Mouse (Mus musculus) left cerebral cortex, adult 2 months (tissue): ENCODE results near the gene Fzr1. TPM values are rescaled to one million over a fixed set of nuclear protein-coding genes. Genes with fewer than 3 reads are reported as not detected.

Experiments used
- DNase-seq, 2 experiments: peaks; one replicate each; pipeline ENCODE4 v3.0.0; 2021 to 2022; ENCODE audit warnings: low spot score in 2 of 2, mixed read lengths in 1 of 2; ENCODE audit errors: extremely low spot score in 1 of 2
- H3K27ac ChIP-seq: fragments of 200-600 bp; 2 replicates; pipeline ENCODE4 v1.8.1; 2022
- H3K4me3 ChIP-seq: fragments of 200-600 bp; 2 replicates; pipeline ENCODE4 v1.8.1; 2022
- CTCF ChIP-seq: fragments of 200-600 bp; IDR thresholded peaks from 2 replicates; pipeline ENCODE4 v1.8.1; 2022; ENCODE audit warnings: antibody characterized with exemption, mild to moderate bottlenecking, moderate library complexity
- intact Hi-C: fragments of 180-260 bp; cut with DNase I; formaldehyde crosslinking; loops from one replicate; pipeline ENCODE4 v1.15.1; 2025
- total RNA-seq, 2 experiments: library from RNA; stranded (reverse); gene quantifications; 2 replicates each; pipeline ENCODE4 v1.2.3; 2021

The Fzr1 gene
- total RNA-seq, 2 experiments from 2014 or later = 69.1 to 70.6 TPM

- no peak for DNase-seq
- Histone ChIP-seq H3K4me3 (no peak overlapping the region), H3K27ac (no peak overlapping the region)
- intact Hi-C loops = no loop called here
- no peak for TF ChIP-seq CTCF
These were observed 21.8 kb downstream of the Fzr1 start for GRCm38 (mm10) chr10:81356352-81356990.

GRCm38 (mm10) chr10:81355533-81355932 lies 22.8 kb downstream of the Fzr1 start:
- Histone ChIP-seq H3K4me3 (no peak overlapping the region), H3K27ac (no peak overlapping the region)
- no peak for DNase-seq
- TF ChIP-seq CTCF = no peak
- intact Hi-C loops = no loop called here

- no peak for TF ChIP-seq CTCF
- no peak for DNase-seq
- intact Hi-C loops = loop anchor here (5.0 kb wide), 1 partner anchor 158 kb away; no protein-coding TSS in a partner anchor
These were observed 23.4 kb downstream of the Fzr1 start for GRCm38 (mm10) chr10:81354738-81355477.

GRCm38 (mm10) chr10:81351678-81352291 lies 26.5 kb downstream of the Fzr1 start:
- intact Hi-C loops = loop anchor here (2.0 to 5.0 kb wide), 3 partner anchors 31 to 154 kb away; partner anchors contain the start of gene Cactin
- TF ChIP-seq CTCF = no peak
- no peak overlapping the region for H3K27ac ChIP-seq
- DNase-seq = no peak
- no peak overlapping the region for H3K4me3 ChIP-seq

More at GRCm38 (mm10) chr10:81354738-81355477, 23.4 kb downstream of the Fzr1 start:
- no peak overlapping the region for H3K4me3 ChIP-seq
- no peak overlapping the region for H3K27ac ChIP-seq

- Histone ChIP-seq H3K4me3 (peak within 1 kb of the TSS; percentile 62), H3K27ac (peak within 1 kb of the TSS; percentile 79)
- DNase-seq = peak; percentile 99 to 100
- peak; percentile 89 for TF ChIP-seq CTCF
- intact Hi-C loops = loop anchor here (2.0 to 5.0 kb wide), 3 partner anchors 30 to 153 kb away; partner anchors contain the start of gene Cactin
These were observed 27.8 kb downstream of the Fzr1 start, which contains the start of gene Hmg20b for GRCm38 (mm10) chr10:81350351-81351063. TSS of gene Hmg20b (minus strand) at chr10:81350480.

GRCm38 (mm10) chr10:81349961-81350350 lies 28.4 kb downstream of the Fzr1 start:
- no peak for TF ChIP-seq CTCF
- intact Hi-C loops = loop anchor here (2.0 to 5.0 kb wide), 3 partner anchors 29 to 153 kb away; partner anchors contain the start of gene Cactin
- H3K4me3 ChIP-seq = peak overlapping the region; percentile 62
- peak overlapping the region; percentile 49 for H3K27ac ChIP-seq
- DNase-seq = no peak

- Histone ChIP-seq H3K27ac (no peak overlapping the region), H3K4me3 (peak overlapping the region; percentile 62)
- intact Hi-C loops = no loop called here
- no peak for DNase-seq
- TF ChIP-seq CTCF = no peak
These were observed 29.2 kb downstream of the Fzr1 start for GRCm38 (mm10) chr10:81349146-81349545.

- peak; percentile 43 for TF ChIP-seq CTCF
- peak; percentile 52 to 65 for DNase-seq
- intact Hi-C loops = no loop called here
- no peak overlapping the region for H3K4me3 ChIP-seq
- H3K27ac ChIP-seq = no peak overlapping the region
These were observed 31.8 kb downstream of the Fzr1 start for GRCm38 (mm10) chr10:81346453-81347067.

- no peak for TF ChIP-seq CTCF
- Histone ChIP-seq H3K4me3 (no peak overlapping the region), H3K27ac (no peak overlapping the region)
- intact Hi-C loops = no loop called here
- DNase-seq = no peak
These were observed 33.2 kb downstream of the Fzr1 start for GRCm38 (mm10) chr10:81345162-81345534.

- TF ChIP-seq CTCF = peak; percentile 41
- intact Hi-C loops = loop anchor here (5.0 kb wide), 1 partner anchor 57 kb away; no protein-coding TSS in a partner anchor
- DNase-seq = no peak
These were observed 33.7 kb downstream of the Fzr1 start for GRCm38 (mm10) chr10:81344421-81345161.

More at GRCm38 (mm10) chr10:81344421-81345161, 33.7 kb downstream of the Fzr1 start:
- Histone ChIP-seq H3K4me3 (no peak overlapping the region), H3K27ac (no peak overlapping the region)
